Mouse (Mus musculus): Measurements from ENCODE around the gene Vps33b. TPM values are rescaled to one million over a fixed set of nuclear protein-coding genes. Genes with fewer than 3 reads are reported as not detected.

Gene Vps33b
- total RNA-seq, 2 experiments from 2014 or later: 19.3 to 23.6 TPM

Other genes with a start within 250 kb of the Vps33b start
- 10 to 100 TPM; 20.9 to 22.9 TPM for gene Zfp710, start 244.8 kb upstream of the Vps33b start, total RNA-seq (2021)
- gene Idh2, start 154.3 kb upstream of the Vps33b start, total RNA-seq (2021): 10 to 100 TPM; 62.2 to 67.0 TPM
- 10 to 100 TPM; 23.0 to 23.2 TPM for gene Sema4b, start 82.8 kb upstream of the Vps33b start, total RNA-seq (2021)
- gene Cib1, start 36.8 kb upstream of the Vps33b start, total RNA-seq (2021): 10 to 100 TPM; 23.8 to 25.2 TPM
- 1 to 10 TPM; 6.1 to 6.9 TPM for gene Gdpgp1, start 36.8 kb upstream of the Vps33b start, total RNA-seq (2021)
- gene Ttll13, start 23.3 kb upstream of the Vps33b start, total RNA-seq (2021): 1 to 10 TPM; 1.8 to 2.0 TPM
- gene Ngrn, start 8.4 kb upstream of the Vps33b start, total RNA-seq (2021): 10 to 100 TPM; 40.0 to 44.4 TPM
- gene Prc1, start 24.8 kb downstream of the Vps33b start, total RNA-seq (2021): 1 to 10 TPM; 2.2 to 2.7 TPM
- 10 to 100 TPM; 13.6 to 15.4 TPM for gene Rccd1, start 54.8 kb downstream of the Vps33b start, total RNA-seq (2021)
- gene Unc45a, start 71.4 kb downstream of the Vps33b start, total RNA-seq (2021): 10 to 100 TPM; 34.9 to 41.5 TPM
- 10 to 100 TPM; 45.5 to 48.1 TPM for gene Hddc3, start 73.5 kb downstream of the Vps33b start, total RNA-seq (2021)
- 100 to 1,000 TPM; 141 to 168 TPM for gene Man2a2, start 101.7 kb downstream of the Vps33b start, total RNA-seq (2021)
- 1 to 10 TPM; 4.2 to 6.1 TPM for gene Fes, start 118.3 kb downstream of the Vps33b start, total RNA-seq (2021)
- 10 to 100 TPM; 39.6 to 42.3 TPM for gene Furin, start 135.8 kb downstream of the Vps33b start, total RNA-seq (2021)

All from layer of hippocampus, postnatal 25 days (tissue).